Mouse (Mus musculus) midbrain, embryonic 11.5 days (tissue): ENCODE results near the gene Nkain1. TPM values are rescaled to one million over a fixed set of nuclear protein-coding genes. Genes with fewer than 3 reads are reported as not detected.

Experiments used
- ATAC-seq: fragments of 200-750 bp; cut with Nextera tagmentation; 2 replicates; pipeline ENCODE4 v1.8.0; 2017; ENCODE audit warnings: moderate TSS enrichment, moderate library complexity; ENCODE audit not compliant: low FRiP score
- DNase-seq: peaks from one replicate; pipeline ENCODE4 v3.0.0; 2015; ENCODE audit warnings: low spot score; ENCODE audit errors: missing footprints
- H3K27ac ChIP-seq: fragments of 300-500 bp; sonication (generic); 2 replicates; pipeline ENCODE4 v1.5.1; 2014; ENCODE audit warnings: low read depth, low read length
- H3K27me3 ChIP-seq: fragments of 300-500 bp; sonication (generic); 2 replicates; pipeline ENCODE4 v1.6.1; 2014; ENCODE audit warnings: mild to moderate bottlenecking, low read length, moderate library complexity, mixed read lengths; ENCODE audit not compliant: control insufficient read depth, insufficient read depth
- H3K36me3 ChIP-seq: fragments of 300-500 bp; sonication (generic); 2 replicates; pipeline ENCODE4 v1.6.1; 2014; ENCODE audit warnings: mild to moderate bottlenecking, low read length, moderate library complexity, mixed read lengths; ENCODE audit not compliant: control insufficient read depth, insufficient read depth
- H3K4me1 ChIP-seq: fragments of 300-500 bp; sonication (generic); 2 replicates; pipeline ENCODE4 v1.6.1; 2014; ENCODE audit warnings: low read length; ENCODE audit not compliant: control insufficient read depth, insufficient read depth
- H3K4me2 ChIP-seq: fragments of 300-500 bp; sonication (generic); 2 replicates; pipeline ENCODE4 v1.6.1; 2014; ENCODE audit warnings: mild to moderate bottlenecking, moderate library complexity
- H3K4me3 ChIP-seq: fragments of 300-500 bp; sonication (generic); 2 replicates; pipeline ENCODE4 v1.5.1; 2014; ENCODE audit warnings: low read depth, low read length
- H3K9ac ChIP-seq: fragments of 300-500 bp; sonication (generic); 2 replicates; pipeline ENCODE4 v1.6.1; 2014; ENCODE audit warnings: low read length
- H3K9me3 ChIP-seq: fragments of 300-500 bp; sonication (generic); 2 replicates; pipeline ENCODE4 v1.6.1; 2016; ENCODE audit warnings: low read length; ENCODE audit not compliant: control insufficient read depth
- WGBS: fragments of 180-500 bp; shearing (Covaris S2); extraction: QIAGEN DNeasy Blood & Tissue Kit; methylation state at CpG from one replicate; pipeline ENCODE4 v1.1.7; 2014; 5-methylcytosine and 5-hydroxymethylcytosine counted together
- polyA plus RNA-seq: library from polyadenylated mRNA; unstranded; fragments of >200 nt; fragmentation: Nextera tagmentation; extraction: Ambion mirVana; gene quantifications from 2 replicates; pipeline ENCODE4 v1.2.1, GENCODE M21; 2014

Gene Nkain1
- polyA plus RNA-seq, 1 experiment from 2014 or later, result 21.4 TPM

GRCm38 (mm10) chr4:130570941-130571720 is 2.8 kb downstream of the Nkain1 start:
- Histone ChIP-seq H3K4me2 (peak overlapping the region; percentile 79), H3K27ac (no peak overlapping the region), H3K9me3 (no peaks in the 10 kb centered on the region), H3K36me3 (no peaks in the 10 kb centered on the region), H3K27me3 (no peaks in the 10 kb centered on the region), H3K4me1 (peaks cover 27% of the 10 kb centered on the region), H3K4me3 (no peak overlapping the region), H3K9ac (0 out of 2 replicates have a peak overlapping the region, but pooled peaks have one; percentile 16)
- ATAC-seq (no peak), DNase-seq (no peak)
- WGBS, result 48% methylated on average over 10 of the region's 10 CpGs

- 89% methylated on average over 23 of the region's 23 CpGs for WGBS
- ATAC-seq, result no peak
- H3K4me3 ChIP-seq, result no peak overlapping the region
Observed at GRCm38 (mm10) chr4:130568043-130568978, 5.7 kb downstream of the Nkain1 start.

GRCm38 (mm10) chr4:130563820-130564219 is 10.2 kb downstream of the Nkain1 start:
- no peak overlapping the region for H3K9ac ChIP-seq
- ATAC-seq, result 0 out of 2 replicates have a peak, but pooled peaks have one; percentile 54
- 42% methylated on average over 8 of the region's 8 CpGs for WGBS
- H3K27me3 ChIP-seq, result no peaks in the 10 kb centered on the region
- no peaks in the 10 kb centered on the region for H3K36me3 ChIP-seq
- no peak for DNase-seq
- no peak overlapping the region for H3K4me3 ChIP-seq
- no peak overlapping the region for H3K27ac ChIP-seq
- H3K9me3 ChIP-seq, result no peaks in the 10 kb centered on the region
- H3K4me1 ChIP-seq, result peaks cover 13% of the 10 kb centered on the region
- H3K4me2 ChIP-seq, result no peak overlapping the region

More at GRCm38 (mm10) chr4:130568043-130568978, 5.7 kb downstream of the Nkain1 start:
- no peak overlapping the region for H3K4me2 ChIP-seq
- H3K9ac ChIP-seq, result no peak overlapping the region
- H3K9me3 ChIP-seq, result no peaks in the 10 kb centered on the region
- no peak overlapping the region for H3K27ac ChIP-seq
- no peaks in the 10 kb centered on the region for H3K27me3 ChIP-seq
- DNase-seq, result no peak
- no peaks in the 10 kb centered on the region for H3K36me3 ChIP-seq
- peaks cover 37% of the 10 kb centered on the region for H3K4me1 ChIP-seq

- Histone ChIP-seq H3K9ac (no peak overlapping the region), H3K27ac (no peak overlapping the region), H3K9me3 (no peaks in the 10 kb centered on the region), H3K4me3 (no peak overlapping the region), H3K4me2 (no peak overlapping the region), H3K36me3 (no peaks in the 10 kb centered on the region), H3K27me3 (no peaks in the 10 kb centered on the region), H3K4me1 (peaks cover 13% of the 10 kb centered on the region)
- no peak for ATAC-seq
- WGBS, result 86% methylated on average over 9 of the region's 9 CpGs
- no peak for DNase-seq
Observed at GRCm38 (mm10) chr4:130563260-130563756, 10.7 kb downstream of the Nkain1 start.

GRCm38 (mm10) chr4:130560576-130561310 is 13.2 kb downstream of the Nkain1 start:
- Histone ChIP-seq H3K27ac (0 out of 2 replicates have a peak overlapping the region, but pooled peaks have one; percentile 5), H3K4me1 (peaks cover 20% of the 10 kb centered on the region), H3K4me3 (no peak overlapping the region), H3K9ac (no peak overlapping the region), H3K36me3 (no peaks in the 10 kb centered on the region), H3K9me3 (no peaks in the 10 kb centered on the region), H3K27me3 (no peaks in the 10 kb centered on the region), H3K4me2 (no peak overlapping the region)
- WGBS, result 67% methylated on average over 11 of the region's 11 CpGs
- DNase-seq (no peak), ATAC-seq (no peak)

- no peak for DNase-seq
- no peak overlapping the region for H3K4me2 ChIP-seq
- no peak overlapping the region for H3K4me3 ChIP-seq
- no peak overlapping the region for H3K27ac ChIP-seq
- H3K4me1 ChIP-seq, result peaks cover 18% of the 10 kb centered on the region
- H3K9ac ChIP-seq, result no peak overlapping the region
- no peaks in the 10 kb centered on the region for H3K27me3 ChIP-seq
- ATAC-seq, result no peak; the same call in 1 of the 2 replicates
- H3K36me3 ChIP-seq, result no peaks in the 10 kb centered on the region
- 76% methylated on average over 3 of the region's 3 CpGs for WGBS
- no peaks in the 10 kb centered on the region for H3K9me3 ChIP-seq
Observed at GRCm38 (mm10) chr4:130559220-130559619, 14.8 kb downstream of the Nkain1 start.

- no peaks in the 10 kb centered on the region for H3K36me3 ChIP-seq
- peaks cover 15% of the 10 kb centered on the region for H3K4me1 ChIP-seq
- 88% methylated on average over 12 of the region's 12 CpGs for WGBS
- no peaks in the 10 kb centered on the region for H3K27me3 ChIP-seq
- no peak overlapping the region for H3K9ac ChIP-seq
- H3K4me3 ChIP-seq, result no peak overlapping the region
- H3K4me2 ChIP-seq, result no peak overlapping the region
- no peaks in the 10 kb centered on the region for H3K9me3 ChIP-seq
- no peak overlapping the region for H3K27ac ChIP-seq
- ATAC-seq (no peak), DNase-seq (no peak)
Observed at GRCm38 (mm10) chr4:130557852-130558251, 16.1 kb downstream of the Nkain1 start.

GRCm38 (mm10) chr4:130556992-130557391 is 17.0 kb downstream of the Nkain1 start:
- Histone ChIP-seq H3K27ac (peak overlapping the region; percentile 62; the same call in 1 of the 2 replicates), H3K9me3 (no peaks in the 10 kb centered on the region), H3K4me1 (peaks cover 23% of the 10 kb centered on the region), H3K4me3 (no peak overlapping the region), H3K36me3 (no peaks in the 10 kb centered on the region), H3K4me2 (no peak overlapping the region), H3K27me3 (no peaks in the 10 kb centered on the region), H3K9ac (no peak overlapping the region)
- no peak for ATAC-seq
- 67% methylated on average over 1 of the region's 1 CpGs for WGBS
- no peak for DNase-seq
